Mouse (Mus musculus): ENCODE results near the gene Cacna1e. TPM values are rescaled to one million over a fixed set of nuclear protein-coding genes. Genes with fewer than 3 reads are reported as not detected.

The Cacna1e gene
- polyA plus RNA-seq, 1 experiment from 2014 or later, result 0.05 TPM

- ATAC-seq (replicated peaks; ENCODE audit: low FRiP score, low read depth), result no peak
- Histone ChIP-seq H3K4me2 (ENCODE audit: low read length) (no peak overlapping the region), H3K27ac (no peak overlapping the region), H3K36me3 (ENCODE audit: insufficient read depth, low read length) (no peaks in the 10 kb centered on the region), H3K27me3 (ENCODE audit: insufficient read depth, low read length) (no peaks in the 10 kb centered on the region), H3K9ac (ENCODE audit: low read depth, low read length) (no peak overlapping the region), H3K9me3 (replicated peaks; ENCODE audit: low read length) (no peaks in the 10 kb centered on the region), H3K4me3 (replicated peaks; ENCODE audit: low read depth, low read length) (no peak overlapping the region), H3K4me1 (replicated peaks; ENCODE audit: insufficient read depth, low read length) (no peaks in the 10 kb centered on the region)
- WGBS, result 40% methylated on average over 13 of the region's 13 CpGs
- peak; percentile 44 for DNase-seq (ENCODE audit: low spot score)
- TF ChIP-seq CTCF (IDR thresholded peaks at IDR 0.05; ENCODE audit: low read depth), result no peak
These were observed 92.6 kb downstream of the Cacna1e start for GRCm38 (mm10) chr1:154791544-154792174.

- 69% methylated on average over 4 of the region's 4 CpGs for WGBS
- no peak for TF ChIP-seq CTCF (IDR thresholded peaks at IDR 0.05; ENCODE audit: low read depth)
- no peaks in the 10 kb centered on the region for H3K36me3 ChIP-seq (ENCODE audit: insufficient read depth, low read length)
- H3K9ac ChIP-seq (ENCODE audit: low read depth, low read length), result no peak overlapping the region
- DNase-seq (ENCODE audit: low spot score), result no peak
- no peak for ATAC-seq (replicated peaks; ENCODE audit: low FRiP score, low read depth)
- no peak overlapping the region for H3K27ac ChIP-seq
- no peaks in the 10 kb centered on the region for H3K27me3 ChIP-seq (ENCODE audit: insufficient read depth, low read length)
- H3K4me3 ChIP-seq (replicated peaks; ENCODE audit: low read depth, low read length), result no peak overlapping the region
- H3K4me1 ChIP-seq (replicated peaks; ENCODE audit: insufficient read depth, low read length), result no peaks in the 10 kb centered on the region
- no peaks in the 10 kb centered on the region for H3K9me3 ChIP-seq (replicated peaks; ENCODE audit: low read length)
- H3K4me2 ChIP-seq (ENCODE audit: low read length), result no peak overlapping the region
These were observed 95.8 kb downstream of the Cacna1e start for GRCm38 (mm10) chr1:154788491-154788890.

- Histone ChIP-seq H3K27me3 (ENCODE audit: insufficient read depth, low read length) (no peaks in the 10 kb centered on the region), H3K9ac (ENCODE audit: low read depth, low read length) (no peak overlapping the region), H3K4me1 (replicated peaks; ENCODE audit: insufficient read depth, low read length) (no peaks in the 10 kb centered on the region), H3K4me2 (ENCODE audit: low read length) (no peak overlapping the region), H3K4me3 (replicated peaks; ENCODE audit: low read depth, low read length) (no peak overlapping the region), H3K9me3 (replicated peaks; ENCODE audit: low read length) (no peaks in the 10 kb centered on the region), H3K27ac (no peak overlapping the region), H3K36me3 (ENCODE audit: insufficient read depth, low read length) (no peaks in the 10 kb centered on the region)
- peak; percentile 89 for TF ChIP-seq CTCF (IDR thresholded peaks at IDR 0.05; ENCODE audit: low read depth)
- DNase-seq (ENCODE audit: low spot score) (peak; percentile 88), ATAC-seq (replicated peaks; ENCODE audit: low FRiP score, low read depth) (0 out of 2 replicates have a peak, but pooled peaks have one; percentile 41)
- 10% methylated on average over 5 of the region's 5 CpGs for WGBS
These were observed 96.2 kb downstream of the Cacna1e start for GRCm38 (mm10) chr1:154788069-154788468.

GRCm38 (mm10) chr1:154787418-154787817, 96.9 kb downstream of the Cacna1e start:
- DNase-seq (ENCODE audit: low spot score), result no peak
- Histone ChIP-seq H3K27me3 (ENCODE audit: insufficient read depth, low read length) (no peaks in the 10 kb centered on the region), H3K4me2 (ENCODE audit: low read length) (no peak overlapping the region), H3K4me3 (replicated peaks; ENCODE audit: low read depth, low read length) (no peak overlapping the region), H3K4me1 (replicated peaks; ENCODE audit: insufficient read depth, low read length) (no peaks in the 10 kb centered on the region), H3K9me3 (replicated peaks; ENCODE audit: low read length) (no peaks in the 10 kb centered on the region), H3K36me3 (ENCODE audit: insufficient read depth, low read length) (no peaks in the 10 kb centered on the region), H3K27ac (no peak overlapping the region), H3K9ac (ENCODE audit: low read depth, low read length) (no peak overlapping the region)
- WGBS, result 54% methylated on average over 5 of the region's 5 CpGs
- no peak for TF ChIP-seq CTCF (IDR thresholded peaks at IDR 0.05; ENCODE audit: low read depth)
- ATAC-seq (replicated peaks; ENCODE audit: low FRiP score, low read depth), result no peak

- Histone ChIP-seq H3K4me3 (replicated peaks; ENCODE audit: low read depth, low read length) (no peak overlapping the region), H3K36me3 (ENCODE audit: insufficient read depth, low read length) (no peaks in the 10 kb centered on the region), H3K4me2 (ENCODE audit: low read length) (no peak overlapping the region), H3K27ac (no peak overlapping the region), H3K9me3 (replicated peaks; ENCODE audit: low read length) (no peaks in the 10 kb centered on the region), H3K4me1 (replicated peaks; ENCODE audit: insufficient read depth, low read length) (no peaks in the 10 kb centered on the region), H3K27me3 (ENCODE audit: insufficient read depth, low read length) (no peaks in the 10 kb centered on the region), H3K9ac (ENCODE audit: low read depth, low read length) (no peak overlapping the region)
- ATAC-seq (replicated peaks; ENCODE audit: low FRiP score, low read depth) (peak; percentile 44), DNase-seq (ENCODE audit: low spot score) (peak; percentile 96)
- WGBS, result 6% methylated on average over 4 of the region's 4 CpGs
- TF ChIP-seq CTCF (IDR thresholded peaks at IDR 0.05; ENCODE audit: low read depth), result peak; percentile 100
These were observed 98.0 kb downstream of the Cacna1e start for GRCm38 (mm10) chr1:154786243-154786669.

GRCm38 (mm10) chr1:154784862-154785261, 99.4 kb downstream of the Cacna1e start:
- H3K9me3 ChIP-seq (replicated peaks; ENCODE audit: low read length), result no peaks in the 10 kb centered on the region
- H3K27ac ChIP-seq, result no peak overlapping the region
- H3K4me1 ChIP-seq (replicated peaks; ENCODE audit: insufficient read depth, low read length), result no peaks in the 10 kb centered on the region
- ATAC-seq (replicated peaks; ENCODE audit: low FRiP score, low read depth) (no peak), DNase-seq (ENCODE audit: low spot score) (peak; percentile 36)
- no peak overlapping the region for H3K4me3 ChIP-seq (replicated peaks; ENCODE audit: low read depth, low read length)
- H3K36me3 ChIP-seq (ENCODE audit: insufficient read depth, low read length), result no peaks in the 10 kb centered on the region
- 11% methylated on average over 12 of the region's 12 CpGs for WGBS
- no peak overlapping the region for H3K9ac ChIP-seq (ENCODE audit: low read depth, low read length)
- H3K27me3 ChIP-seq (ENCODE audit: insufficient read depth, low read length), result no peaks in the 10 kb centered on the region
- no peak overlapping the region for H3K4me2 ChIP-seq (ENCODE audit: low read length)
- TF ChIP-seq CTCF (IDR thresholded peaks at IDR 0.05; ENCODE audit: low read depth), result no peak

- Histone ChIP-seq H3K27me3 (ENCODE audit: insufficient read depth, low read length) (no peaks in the 10 kb centered on the region), H3K9ac (ENCODE audit: low read depth, low read length) (no peak overlapping the region), H3K27ac (no peak overlapping the region), H3K9me3 (replicated peaks; ENCODE audit: low read length) (no peaks in the 10 kb centered on the region), H3K4me1 (replicated peaks; ENCODE audit: insufficient read depth, low read length) (no peaks in the 10 kb centered on the region), H3K4me2 (ENCODE audit: low read length) (no peak overlapping the region), H3K36me3 (ENCODE audit: insufficient read depth, low read length) (no peaks in the 10 kb centered on the region), H3K4me3 (replicated peaks; ENCODE audit: low read depth, low read length) (no peak overlapping the region)
- ATAC-seq (replicated peaks; ENCODE audit: low FRiP score, low read depth), result no peak
- WGBS, result 63% methylated on average over 1 of the region's 1 CpGs
- DNase-seq (ENCODE audit: low spot score), result no peak
- no peak for TF ChIP-seq CTCF (IDR thresholded peaks at IDR 0.05; ENCODE audit: low read depth)
These were observed 100.8 kb downstream of the Cacna1e start for GRCm38 (mm10) chr1:154783521-154783920.

Data from kidney, postnatal 0 days (tissue).